Mouse (Mus musculus) cerebellum, adult (tissue): Measurements from ENCODE around the gene Map3k5.

Experiments
- ATAC-seq: cut with Nextera tagmentation; 2 replicates; pipeline ENCODE4 v1.9.2; 2017; ENCODE audit warnings: mild to moderate bottlenecking, moderate library complexity, mixed read lengths; ENCODE audit not compliant: insufficient number of reproducible peaks, low FRiP score, low TSS enrichment

Map3k5 gene

DNA sequence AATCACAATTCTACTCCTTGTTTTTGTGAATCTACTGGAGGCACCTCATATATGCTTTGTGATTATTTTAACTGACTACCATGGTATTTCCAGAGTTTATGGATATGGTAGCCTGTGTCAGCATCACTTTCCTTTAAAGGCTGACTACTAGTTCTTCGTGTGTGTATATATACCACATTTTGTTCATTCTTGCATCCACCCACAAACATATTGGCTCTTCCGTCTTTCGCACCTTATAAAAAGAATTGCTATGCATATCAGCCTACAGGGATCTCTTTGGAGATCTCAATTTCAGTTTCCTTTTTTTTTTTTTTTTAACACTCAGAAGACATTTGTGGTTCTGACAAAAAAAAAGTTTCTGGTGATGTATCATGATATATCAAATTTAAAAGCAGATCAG, 105.3 kb downstream of the Map3k5 start:
- ATAC-seq, result no peak

- no peak for ATAC-seq
Measured at GRCm38 (mm10) chr10:20040116-20040515, 105.8 kb downstream of the Map3k5 start.

DNA sequence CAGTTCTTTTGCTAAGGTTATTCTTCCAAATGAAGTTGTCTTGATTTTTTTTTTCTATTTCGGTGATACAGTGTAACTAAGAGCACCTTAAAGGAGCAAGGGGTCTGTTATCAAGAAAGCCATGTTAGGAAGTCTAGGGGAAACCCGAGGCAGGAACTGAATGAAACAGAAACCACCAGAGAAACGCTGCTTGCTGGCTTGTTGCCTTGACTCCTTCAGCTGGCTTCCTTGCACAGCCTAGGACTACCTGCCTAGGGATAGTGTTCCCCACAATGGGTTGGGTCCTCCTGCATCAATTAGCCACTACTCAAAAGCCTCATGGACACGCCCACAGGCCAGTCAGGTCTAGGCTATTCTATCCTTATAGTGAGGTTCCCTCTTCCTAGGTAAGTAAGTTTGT, 106.4 kb downstream of the Map3k5 start:
- no peak for ATAC-seq

GRCm38 (mm10) chr10:20042081-20042480, 107.8 kb downstream of the Map3k5 start:
- peak; percentile 94 for ATAC-seq

- no peak for ATAC-seq
Measured at GRCm38 (mm10) chr10:20044051-20044450, 109.8 kb downstream of the Map3k5 start.

GRCm38 (mm10) chr10:20045733-20046495, 111.6 kb downstream of the Map3k5 start:
- no peak for ATAC-seq

DNA sequence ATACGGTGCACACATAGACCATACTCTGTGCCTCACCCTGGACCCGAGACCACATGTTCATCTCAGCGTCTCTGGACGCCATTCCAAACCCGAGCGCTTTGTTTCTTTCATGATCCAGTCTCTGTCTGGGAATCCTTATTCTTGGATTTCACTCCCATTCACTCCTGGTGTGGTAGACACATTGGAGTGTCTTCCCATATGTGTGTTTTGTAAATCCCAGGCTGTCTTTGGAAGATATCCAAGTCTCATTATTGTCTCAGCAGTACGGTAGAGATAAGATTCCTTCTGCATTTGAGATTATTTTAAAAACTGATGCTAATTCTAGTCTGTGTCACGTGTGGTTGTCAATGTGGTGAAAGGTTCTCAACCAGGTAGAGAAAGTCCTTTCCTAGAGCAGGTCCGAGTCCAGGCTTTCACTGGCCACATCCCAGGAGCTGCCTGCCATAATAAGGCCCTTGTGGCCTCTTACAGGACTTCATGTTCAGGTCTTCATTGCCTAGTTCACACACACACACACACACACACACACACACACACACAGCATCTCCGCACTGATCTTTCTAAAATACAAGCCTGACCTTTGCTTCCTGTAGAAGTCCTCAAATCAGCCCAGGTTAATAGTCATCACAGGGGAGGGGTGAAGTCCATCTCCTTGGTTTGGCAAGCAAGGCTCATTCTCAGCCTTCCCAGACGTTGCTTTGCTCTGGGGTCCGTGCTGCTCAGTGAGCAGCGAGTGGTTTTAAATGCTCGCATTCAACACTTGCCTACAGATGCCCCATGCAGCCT, 122.8 kb downstream of the Map3k5 start:
- ATAC-seq, result no peak

- no peak for ATAC-seq
Measured at GRCm38 (mm10) chr10:20058031-20058430, 123.8 kb downstream of the Map3k5 start.

- no peak for ATAC-seq
Measured at GRCm38 (mm10) chr10:20058841-20059240, 124.6 kb downstream of the Map3k5 start.

DNA sequence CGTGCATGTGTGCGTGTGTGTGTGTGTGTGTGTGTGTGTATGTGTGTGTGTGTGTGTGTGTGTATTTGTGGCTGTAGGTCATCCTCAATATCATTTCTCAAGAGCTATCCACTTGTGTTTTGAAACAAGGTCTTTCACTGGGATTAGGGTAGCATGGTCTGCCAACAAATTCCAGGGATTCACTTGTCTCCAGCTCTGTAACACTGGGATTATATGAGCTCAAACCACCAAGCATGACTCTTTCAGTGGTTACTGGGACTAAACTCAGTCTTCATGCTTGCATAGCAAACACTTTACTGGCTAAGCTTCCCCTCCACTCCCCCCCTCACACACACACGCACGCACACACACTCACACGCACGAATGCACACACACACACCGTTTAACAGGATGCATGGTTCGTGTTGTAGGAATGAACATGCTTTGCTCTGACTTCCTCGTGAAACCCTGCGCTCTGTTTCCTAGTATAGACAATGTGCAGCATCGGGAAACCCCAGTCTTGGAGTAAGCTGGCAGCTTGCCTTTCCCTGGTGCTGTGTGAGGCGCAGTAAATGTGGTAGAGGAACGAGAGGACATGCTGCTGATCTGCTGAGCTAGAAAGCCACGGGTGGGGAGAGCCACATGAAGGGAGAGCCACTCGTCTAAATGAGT, 126.2 kb downstream of the Map3k5 start:
- ATAC-seq, result no peak

- no peak for ATAC-seq
Measured at GRCm38 (mm10) chr10:20064556-20065207, 130.4 kb downstream of the Map3k5 start.

- ATAC-seq, result no peak
Measured at GRCm38 (mm10) chr10:20066069-20066665, 131.9 kb downstream of the Map3k5 start.

GRCm38 (mm10) chr10:20069771-20070460, 135.6 kb downstream of the Map3k5 start:
- no peak for ATAC-seq

DNA sequence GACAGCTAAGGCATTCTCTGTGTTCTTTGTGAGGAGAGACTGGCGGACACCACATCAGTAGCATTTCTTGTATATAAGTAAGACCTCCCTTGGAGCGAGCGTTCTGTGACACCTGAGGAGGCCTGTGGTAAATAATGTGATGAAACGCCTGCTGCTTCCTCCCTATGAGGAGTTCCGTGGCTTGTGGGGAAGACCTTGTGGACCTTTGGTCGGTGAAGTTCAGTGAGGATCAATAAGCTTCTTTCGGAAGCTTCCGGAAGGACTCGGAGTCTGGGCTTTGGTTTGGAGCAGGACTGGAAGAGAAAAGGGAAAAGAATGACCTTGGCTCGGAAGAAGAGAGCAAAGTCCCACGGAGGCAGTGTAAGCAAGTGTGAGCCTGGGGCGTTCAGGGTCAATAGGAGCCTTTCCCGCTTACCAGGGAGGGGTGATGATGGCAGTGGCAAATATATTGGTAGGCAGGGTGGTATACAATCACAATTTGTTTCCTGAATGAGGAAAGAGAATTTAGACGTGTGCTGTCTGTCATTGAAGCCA, 136.4 kb downstream of the Map3k5 start:
- no peak for ATAC-seq

DNA sequence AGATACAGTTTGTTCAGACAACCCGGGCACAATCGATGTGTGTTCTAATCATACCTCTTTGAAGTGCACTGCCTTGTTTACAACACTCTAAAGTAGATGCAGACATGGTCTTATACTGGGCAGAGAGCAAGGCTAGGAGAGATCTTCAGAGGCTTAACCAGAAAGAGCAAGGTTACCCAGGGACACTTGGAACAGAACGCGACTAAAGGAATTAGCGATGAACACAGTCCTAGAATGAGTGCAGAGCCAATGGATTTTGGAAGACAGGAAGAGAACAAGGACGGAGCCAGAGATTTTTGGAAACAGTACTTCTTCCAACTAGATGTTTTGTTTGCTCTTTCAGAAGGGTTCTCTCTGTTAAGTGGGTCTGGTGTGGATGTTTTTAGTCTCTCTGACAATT, 137.4 kb downstream of the Map3k5 start:
- no peak for ATAC-seq

DNA sequence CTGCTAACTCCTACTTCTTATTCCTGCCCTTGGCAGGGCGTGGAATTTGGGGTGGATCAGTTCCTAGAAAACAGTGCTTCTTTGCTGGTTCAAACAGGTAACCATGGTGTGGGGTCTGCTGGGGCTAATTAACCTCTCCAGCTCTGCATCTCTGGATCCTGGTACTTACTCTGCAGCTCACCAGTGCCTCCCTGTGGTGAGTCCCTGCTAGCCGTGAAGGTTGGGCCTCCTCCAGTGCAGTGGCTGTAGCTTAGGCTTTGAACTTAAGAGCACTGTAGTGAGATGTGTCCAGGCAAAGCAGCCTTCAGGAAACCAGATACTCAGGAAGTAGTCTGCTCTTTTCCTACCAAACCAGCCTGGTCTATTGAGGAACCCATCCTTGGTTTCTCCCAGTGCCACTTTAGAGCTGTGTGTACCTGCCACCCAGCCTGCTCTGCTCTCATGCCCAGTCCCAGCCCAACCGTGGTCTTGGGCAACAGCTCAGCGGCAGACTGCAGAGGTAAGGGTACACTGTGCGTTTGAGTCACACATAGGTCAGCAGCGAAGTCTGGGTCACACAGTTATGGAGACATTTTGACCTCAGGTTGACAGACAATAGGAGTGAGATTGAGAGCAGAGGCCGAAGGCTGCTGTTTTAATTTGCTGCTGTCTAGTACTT, 139.1 kb downstream of the Map3k5 start:
- ATAC-seq, result peak; percentile 86

GRCm38 (mm10) chr10:20076541-20077469, 142.5 kb downstream of the Map3k5 start:
- ATAC-seq, result no peak

DNA sequence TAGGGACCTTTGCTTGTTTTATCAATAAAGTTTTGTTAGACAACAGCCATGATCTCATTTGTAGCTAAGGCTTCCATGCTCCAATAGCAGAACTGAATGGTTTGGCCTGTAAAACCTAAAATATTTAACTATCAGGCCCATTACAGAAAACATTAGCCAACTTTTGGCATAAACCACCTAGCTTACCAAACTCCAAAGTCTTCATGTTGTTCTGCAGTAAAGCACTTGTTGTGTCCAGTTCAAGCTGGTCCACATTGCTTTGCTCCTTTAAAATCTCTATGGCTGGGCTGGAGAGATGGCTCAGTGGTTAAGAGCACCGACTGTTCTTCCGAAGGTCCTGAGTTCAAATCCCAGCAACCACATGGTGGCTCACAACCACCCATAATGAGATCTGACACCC, 144.1 kb downstream of the Map3k5 start:
- ATAC-seq, result no peak
